Mouse (Mus musculus) liver, embryonic 14.5 days (tissue): ENCODE measurements around the gene Snai1. TPM values are rescaled to one million over a fixed set of nuclear protein-coding genes. Genes with fewer than 3 reads are reported as not detected.

Source experiments
- ATAC-seq: fragments of 200-750 bp; cut with Nextera tagmentation; 2 replicates; pipeline ENCODE4 v1.8.0; 2017; ENCODE audit warnings: moderate number of reproducible peaks, mild to moderate bottlenecking, moderate library complexity; ENCODE audit not compliant: insufficient read depth
- DNase-seq, 3 experiments: peaks; one replicate each; pipeline ENCODE4 v3.0.0-alpha.2; 2012 to 2013; ENCODE audit warnings: low read depth in 3 of 3, low spot score in 3 of 3
- H3K27ac ChIP-seq: fragments of 300-500 bp; sonication (generic); 2 replicates; pipeline ENCODE4 v1.5.1; 2014; ENCODE audit warnings: moderate library complexity, mild to moderate bottlenecking, control low read depth, inconsistent platforms
- H3K27me3 ChIP-seq: fragments of 300-500 bp; sonication (generic); 2 replicates; pipeline ENCODE4 v1.6.1; 2014; ENCODE audit warnings: mild to moderate bottlenecking, low read length, moderate library complexity; ENCODE audit not compliant: control insufficient read depth, insufficient read depth
- H3K36me3 ChIP-seq: fragments of 300-500 bp; sonication (generic); replicated peaks from 2 replicates; pipeline ENCODE4 v1.6.1; 2014; ENCODE audit warnings: low read depth; ENCODE audit not compliant: control insufficient read depth, insufficient read depth
- H3K4me1 ChIP-seq, 2 experiments: fragments of 200-500 bp in 1 of 2; fragments of 300-500 bp in 1 of 2; sonication (generic) in 1 of 2; replicated peaks; 2 replicates each; pipeline ENCODE4 v1.6.1; 2012 to 2014; ENCODE audit warnings: antibody characterized with exemption in 1 of 2, inconsistent platforms in 1 of 2, low read length in 1 of 2; ENCODE audit not compliant: control insufficient read depth in 2 of 2, insufficient read depth in 2 of 2
- H3K4me2 ChIP-seq: fragments of 300-500 bp; sonication (generic); 2 replicates; pipeline ENCODE4 v1.6.1; 2014; ENCODE audit warnings: low read depth, mild to moderate bottlenecking, control low read depth, moderate library complexity
- H3K4me3 ChIP-seq, 2 experiments: fragments of 200-500 bp in 1 of 2; fragments of 300-500 bp in 1 of 2; sonication (generic) in 1 of 2; 2 replicates each; pipeline ENCODE4 v1.5.1; 2012 to 2014; ENCODE audit warnings: low read depth in 2 of 2, low read length in 2 of 2, mild to moderate bottlenecking in 2 of 2, control low read depth in 1 of 2, inconsistent platforms in 1 of 2, moderate library complexity in 1 of 2; ENCODE audit not compliant: insufficient read depth in 1 of 2
- H3K9ac ChIP-seq: fragments of 300-500 bp; sonication (generic); replicated peaks from 2 replicates; pipeline ENCODE4 v1.6.1; 2014; ENCODE audit warnings: mild to moderate bottlenecking, control low read depth, moderate library complexity
- H3K9me3 ChIP-seq: fragments of 300-500 bp; sonication (generic); 2 replicates; pipeline ENCODE4 v1.6.1; 2016; ENCODE audit warnings: low read length, mixed read lengths; ENCODE audit not compliant: control insufficient read depth
- CTCF ChIP-seq: IDR thresholded peaks from 2 replicates; pipeline ENCODE4 v1.5.1; 2016; ENCODE audit warnings: antibody characterized with exemption, low read depth, control low read depth
- EP300 ChIP-seq: IDR thresholded peaks from 2 replicates; pipeline ENCODE4 v1.6.1; 2016; ENCODE audit warnings: antibody characterized with exemption, low read depth
- WGBS: fragments of 180-500 bp; shearing (Covaris S2); extraction: QIAGEN DNeasy Blood & Tissue Kit; methylation state at CpG from one replicate; pipeline ENCODE4 v1.1.7; 2014; ENCODE audit not compliant: insufficient replicate concordance; 5-methylcytosine and 5-hydroxymethylcytosine counted together
- polyA plus RNA-seq, 2 experiments: library from polyadenylated mRNA; depleted of rRNA in 1 of 2; stranded (reverse) in 1 of 2; unstranded in 1 of 2; fragments of >200 nt; fragmentation: Nextera tagmentation in 1 of 2; extraction: Ambion mirVana in 1 of 2; gene quantifications; 2 replicates each; pipeline versions ENCODE4 v1.2.1 to v1.2.3; 2012 to 2014

Gene Snai1
- polyA plus RNA-seq, 2 experiments = 1.1 to 2.2 TPM

DNA sequence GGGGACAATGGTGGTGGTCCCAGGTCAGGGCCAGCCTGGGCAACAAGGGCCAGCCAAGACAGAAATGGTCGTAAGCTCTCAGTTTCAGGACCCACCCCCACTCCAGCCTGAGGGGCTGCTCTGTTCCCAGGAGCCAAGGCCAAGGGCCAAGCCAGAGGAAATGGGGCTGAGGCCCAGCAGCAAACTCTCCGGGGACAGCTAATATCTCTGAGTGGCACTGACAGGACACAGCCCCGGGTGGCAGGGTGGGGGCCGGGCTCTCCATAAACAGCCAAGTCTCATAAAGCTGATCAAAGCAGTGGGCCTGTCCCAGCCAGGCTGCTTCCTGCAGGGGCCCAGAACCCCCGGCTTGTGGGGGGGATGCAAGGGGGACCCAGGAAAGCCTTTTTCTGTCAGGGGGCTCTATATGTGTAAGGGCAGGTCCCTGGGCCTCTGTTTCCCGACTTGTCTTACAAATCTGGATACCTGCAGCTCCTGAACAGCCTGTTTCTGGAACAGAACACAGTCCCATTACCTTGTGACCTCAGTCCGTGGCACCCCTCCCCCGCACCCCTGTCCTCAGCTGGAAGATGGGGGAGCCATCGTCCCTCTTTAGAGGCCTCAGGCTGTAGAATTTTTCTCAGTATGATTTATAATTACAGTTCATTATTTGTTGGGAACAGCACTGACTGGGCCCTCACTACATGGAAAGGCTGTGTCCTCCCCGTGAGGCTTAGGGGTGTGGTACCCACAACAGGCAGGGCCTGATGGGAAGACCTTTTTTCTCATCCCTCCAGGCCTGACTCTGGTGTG lies 45.4 kb downstream of the Snai1 start:
- 31% methylated on average over 10 of the region's 10 CpGs for WGBS
- Histone ChIP-seq H3K4me2 (no peak overlapping the region), H3K27me3 (no peaks in the 10 kb centered on the region), H3K36me3 (no peaks in the 10 kb centered on the region), H3K9ac (no peak overlapping the region), H3K9me3 (no peaks in the 10 kb centered on the region), H3K4me1 (peaks cover 0 to 8% of the 10 kb centered on the region in 2 experiments; a peak in 2 of 4 replicates), H3K4me3 (no peak overlapping the region), H3K27ac (no peak overlapping the region)
- TF ChIP-seq CTCF = no peak
- no peak for TF ChIP-seq EP300
- DNase-seq (no peak), ATAC-seq (no peak)

DNA sequence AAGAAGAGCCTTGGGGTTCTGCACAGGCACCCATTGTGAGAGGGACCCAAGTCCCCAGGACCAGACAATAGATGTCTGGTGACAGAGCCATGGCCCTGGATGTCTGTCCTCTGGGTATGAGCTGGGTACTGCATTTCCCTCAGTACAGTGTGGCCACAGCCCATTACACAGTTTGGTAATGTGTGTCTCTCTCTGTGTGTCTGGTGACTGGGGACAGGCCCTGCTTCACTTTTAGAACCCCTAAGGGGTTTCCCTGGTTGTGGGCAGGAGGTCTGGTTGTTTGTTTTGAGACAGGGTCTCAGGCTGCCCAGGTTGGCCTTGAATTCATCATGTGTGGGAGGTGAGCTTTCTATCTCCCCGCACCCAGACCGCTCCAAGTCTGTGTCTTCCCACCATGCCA lies 47.3 kb downstream of the Snai1 start:
- H3K9ac ChIP-seq = no peak overlapping the region
- H3K4me3 ChIP-seq = no peak overlapping the region
- no peak overlapping the region for H3K27ac ChIP-seq
- TF ChIP-seq EP300 = no peak
- no peak for TF ChIP-seq CTCF
- DNase-seq = no peak
- H3K27me3 ChIP-seq = no peaks in the 10 kb centered on the region
- H3K9me3 ChIP-seq = no peaks in the 10 kb centered on the region
- no peak overlapping the region for H3K4me2 ChIP-seq
- no peaks in the 10 kb centered on the region for H3K36me3 ChIP-seq
- no peak for ATAC-seq
- WGBS = 81% methylated on average over 2 of the region's 2 CpGs
- H3K4me1 ChIP-seq = peaks cover 0 to 11% of the 10 kb centered on the region in 2 experiments; a peak in 2 of 4 replicates

- Histone ChIP-seq H3K4me2 (no peak overlapping the region), H3K27ac (no peak overlapping the region), H3K9me3 (no peaks in the 10 kb centered on the region), H3K36me3 (no peaks in the 10 kb centered on the region), H3K4me3 (no peak overlapping the region), H3K9ac (no peak overlapping the region), H3K27me3 (no peaks in the 10 kb centered on the region), H3K4me1 (peaks cover 0 to 11% of the 10 kb centered on the region in 2 experiments; a peak in 2 of 4 replicates)
- TF ChIP-seq CTCF = no peak
- no peak for TF ChIP-seq EP300
- 40% methylated on average over 8 of the region's 8 CpGs for WGBS
- ATAC-seq = no peak
- DNase-seq = no peak
Measured at GRCm38 (mm10) chr2:167586041-167586440, 48.0 kb downstream of the Snai1 start.

- Histone ChIP-seq H3K4me3 (no peak overlapping the region), H3K9me3 (no peaks in the 10 kb centered on the region), H3K4me2 (no peak overlapping the region), H3K9ac (no peak overlapping the region), H3K36me3 (no peaks in the 10 kb centered on the region), H3K27me3 (no peaks in the 10 kb centered on the region), H3K4me1 (peaks cover 0 to 11% of the 10 kb centered on the region in 2 experiments; a peak in 2 of 4 replicates), H3K27ac (no peak overlapping the region)
- DNase-seq (no peak), ATAC-seq (0 out of 2 replicates have a peak, but pooled peaks have one; percentile 9)
- TF ChIP-seq CTCF (no peak), EP300 (no peak)
- 46% methylated on average over 9 of the region's 9 CpGs for WGBS
Measured at GRCm38 (mm10) chr2:167586976-167587375, 49.0 kb downstream of the Snai1 start.

DNA sequence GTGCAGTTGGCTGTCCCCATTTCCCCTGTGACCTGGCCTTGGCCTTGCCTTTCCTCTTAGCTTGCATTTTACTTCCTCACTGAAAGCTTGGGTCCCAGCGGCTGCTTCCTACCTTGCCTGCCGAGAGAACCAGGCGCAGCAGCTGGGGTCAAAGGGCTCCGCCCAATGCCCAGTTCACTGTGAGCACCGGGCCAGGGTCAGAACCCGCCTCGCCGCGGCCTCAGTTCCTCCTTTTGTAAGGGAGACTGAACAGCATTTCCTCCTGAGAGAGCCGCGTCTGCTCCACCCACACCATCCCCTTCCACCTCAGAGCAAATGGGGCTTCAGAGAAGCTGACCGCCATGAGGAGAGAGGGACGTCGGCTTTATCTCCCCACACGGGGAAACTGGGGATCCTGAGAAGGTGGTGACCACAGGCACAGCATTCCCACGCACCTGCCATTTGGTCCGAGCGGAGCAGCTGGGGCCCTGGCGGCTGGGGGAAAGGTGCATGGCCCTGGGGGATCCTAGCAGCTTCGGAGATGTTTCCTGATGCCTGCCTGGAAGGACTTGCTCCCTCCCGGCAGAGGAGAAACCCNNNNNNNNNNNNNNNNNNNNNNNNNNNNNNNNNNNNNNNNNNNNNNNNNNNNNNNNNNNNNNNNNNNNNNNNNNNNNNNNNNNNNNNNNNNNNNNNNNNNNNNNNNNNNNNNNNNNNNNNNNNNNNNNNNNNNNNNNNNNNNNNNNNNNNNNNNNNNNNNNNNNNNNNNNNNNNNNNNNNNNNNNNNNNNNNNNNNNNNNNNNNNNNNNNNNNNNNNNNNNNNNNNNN lies 51.0 kb downstream of the Snai1 start:
- H3K27me3 ChIP-seq = no peaks in the 10 kb centered on the region
- ATAC-seq (peak; percentile 69), DNase-seq (peak; percentile 48 to 52 (median 48))
- peak overlapping the region; percentile 60 for H3K9ac ChIP-seq
- H3K4me3 ChIP-seq = peak overlapping the region; percentile 51 to 56
- no peak for TF ChIP-seq EP300
- peak; percentile 14; the same call in 1 of the 2 replicates for TF ChIP-seq CTCF
- H3K9me3 ChIP-seq = no peaks in the 10 kb centered on the region
- H3K36me3 ChIP-seq = no peaks in the 10 kb centered on the region
- peak overlapping the region; percentile 72 for H3K4me2 ChIP-seq
- no peak overlapping the region for H3K27ac ChIP-seq
- H3K4me1 ChIP-seq = peaks cover 0 to 7% of the 10 kb centered on the region in 2 experiments; a peak in 2 of 4 replicates
- 4% methylated on average over 21 of the region's 21 CpGs for WGBS

Other genes with a start within 250 kb of the Snai1 start
- 2.3 TPM in 2 replicates for gene B4galt5, start 189.0 kb upstream of the Snai1 start, polyA plus RNA-seq (2012; rRNA removed)
- gene B4galt5, start 189.0 kb upstream of the Snai1 start, polyA plus RNA-seq (2014; fragmentation: Nextera tagmentation; extraction: Ambion mirVana) = 2.3 and 2.7 TPM in 2 replicates
- gene Slc9a8, start 116.5 kb upstream of the Snai1 start, polyA plus RNA-seq (2012; rRNA removed) = 13.9 and 18.1 TPM in 2 replicates
- gene Slc9a8, start 116.5 kb upstream of the Snai1 start, polyA plus RNA-seq (2014; fragmentation: Nextera tagmentation; extraction: Ambion mirVana) = 8.7 and 9.1 TPM in 2 replicates
- 21.7 and 23.9 TPM in 2 replicates for gene Rnf114, start 45.5 kb upstream of the Snai1 start, polyA plus RNA-seq (2012; rRNA removed)
- gene Rnf114, start 45.5 kb upstream of the Snai1 start, polyA plus RNA-seq (2014; fragmentation: Nextera tagmentation; extraction: Ambion mirVana) = 25.8 and 28.4 TPM in 2 replicates
- 7.6 and 8.6 TPM in 2 replicates for gene Spata2, start 45.3 kb upstream of the Snai1 start, polyA plus RNA-seq (2012; rRNA removed)
- gene Spata2, start 45.3 kb upstream of the Snai1 start, polyA plus RNA-seq (2014; fragmentation: Nextera tagmentation; extraction: Ambion mirVana) = 6.8 and 7.5 TPM in 2 replicates
- gene Ube2v1, start 93.9 kb downstream of the Snai1 start, polyA plus RNA-seq (2012; rRNA removed) = 75.0 and 75.9 TPM in 2 replicates
- 145 and 158 TPM in 2 replicates for gene Ube2v1, start 93.9 kb downstream of the Snai1 start, polyA plus RNA-seq (2014; fragmentation: Nextera tagmentation; extraction: Ambion mirVana)
- not detected in 2 replicates for gene Gm20431, start 123.3 kb downstream of the Snai1 start, polyA plus RNA-seq (2012; rRNA removed)
- 0.96 and 2.1 TPM in 2 replicates for gene Gm20431, start 123.3 kb downstream of the Snai1 start, polyA plus RNA-seq (2014; fragmentation: Nextera tagmentation; extraction: Ambion mirVana)
- gene Cebpb, start 150.7 kb downstream of the Snai1 start, polyA plus RNA-seq (2012; rRNA removed) = 5.4 and 17.2 TPM in 2 replicates
- gene Cebpb, start 150.7 kb downstream of the Snai1 start, polyA plus RNA-seq (2014; fragmentation: Nextera tagmentation; extraction: Ambion mirVana) = 12.8 and 13.2 TPM in 2 replicates
- gene Tmem189, start 151.6 kb downstream of the Snai1 start, polyA plus RNA-seq (2012; rRNA removed) = 14.6 and 15.1 TPM in 2 replicates
- gene Tmem189, start 151.6 kb downstream of the Snai1 start, polyA plus RNA-seq (2014; fragmentation: Nextera tagmentation; extraction: Ambion mirVana) = 12.3 and 12.4 TPM in 2 replicates